Mouse (Mus musculus) myocyte (in vitro differentiated cells): ENCODE data around the gene Zfp449. TPM values are rescaled to one million over a fixed set of nuclear protein-coding genes. Genes with fewer than 3 reads are reported as not detected.

ENCODE experiments used
- H3K27me3 ChIP-seq: one replicate; pipeline ENCODE4 v1.6.1; 2011; ENCODE audit not compliant: control insufficient read depth, insufficient read depth, insufficient read length
- H3K36me3 ChIP-seq: one replicate; pipeline ENCODE4 v1.6.1; 2011; ENCODE audit not compliant: control insufficient read depth, insufficient read depth
- H3K4me2 ChIP-seq: one replicate; pipeline ENCODE4 v1.6.1; 2011; ENCODE audit warnings: low read depth, control low read depth
- H3K4me3 ChIP-seq: one replicate; pipeline ENCODE4 v1.5.1; 2011; ENCODE audit warnings: mild to moderate bottlenecking, control low read depth, moderate library complexity
- H3K79me2 ChIP-seq: one replicate; pipeline ENCODE4 v1.6.1; 2011; ENCODE audit not compliant: control insufficient read depth, insufficient read depth
- H3ac ChIP-seq: one replicate; pipeline ENCODE4 v1.6.1; 2011; ENCODE audit not compliant: control insufficient read depth, insufficient read length
- CEBPB ChIP-seq: IDR thresholded peaks from 2 replicates; pipeline ENCODE4 v1.6.1; 2011; ENCODE audit warnings: mild to moderate bottlenecking, moderate library complexity; ENCODE audit not compliant: poor library complexity, insufficient read depth, severe bottlenecking
- E2F4 ChIP-seq: IDR thresholded peaks from one replicate; pipeline ENCODE4 v1.6.1; 2011; ENCODE audit warnings: mild to moderate bottlenecking, control low read depth, moderate library complexity; ENCODE audit not compliant: insufficient read depth
- MAX ChIP-seq: IDR thresholded peaks from one replicate; pipeline ENCODE4 v1.6.1; 2011; ENCODE audit warnings: low read depth, mild to moderate bottlenecking, control low read depth
- MYOD1 ChIP-seq, 3 experiments: IDR thresholded peaks; one replicate each; pipeline ENCODE4 v1.6.1; 2011; ENCODE audit warnings: control low read depth in 2 of 3, low read depth in 2 of 3, mild to moderate bottlenecking in 2 of 3, moderate library complexity in 1 of 3; ENCODE audit not compliant: insufficient read length in 2 of 3, control insufficient read depth in 1 of 3
- MYOG ChIP-seq, 3 experiments: IDR thresholded peaks; one replicate each; pipeline ENCODE4 v1.6.1; 2011; ENCODE audit warnings: control low read depth in 2 of 3, low read depth in 2 of 3, mild to moderate bottlenecking in 2 of 3; ENCODE audit not compliant: insufficient read length in 2 of 3, control insufficient read depth in 1 of 3, insufficient read depth in 1 of 3
- POLR2A ChIP-seq: IDR thresholded peaks from one replicate; pipeline ENCODE4 v1.6.1; 2011; ENCODE audit warnings: low read depth, mild to moderate bottlenecking, control low read depth, moderate library complexity; ENCODE audit not compliant: insufficient read length
- POLR2AphosphoS2 ChIP-seq: IDR thresholded peaks from one replicate; pipeline ENCODE4 v1.6.1; 2011; ENCODE audit warnings: low read depth, control low read depth; ENCODE audit not compliant: insufficient read length
- REST ChIP-seq: IDR thresholded peaks from one replicate; pipeline ENCODE4 v1.6.1; 2011; ENCODE audit warnings: mild to moderate bottlenecking, control low read depth, moderate library complexity; ENCODE audit not compliant: insufficient read depth, insufficient read length
- SRF ChIP-seq: IDR thresholded peaks from one replicate; pipeline ENCODE4 v1.6.1; 2011; ENCODE audit warnings: low read depth; ENCODE audit not compliant: control insufficient read depth, insufficient read length
- TCF12 ChIP-seq: IDR thresholded peaks from one replicate; pipeline ENCODE4 v1.6.1; 2011; ENCODE audit warnings: mild to moderate bottlenecking, control low read depth; ENCODE audit not compliant: poor library complexity, insufficient read depth, severe bottlenecking
- TCF3 ChIP-seq: IDR thresholded peaks from one replicate; pipeline ENCODE4 v1.6.1; 2011; ENCODE audit warnings: low read depth, control low read depth; ENCODE audit not compliant: insufficient read length
- USF1 ChIP-seq: IDR thresholded peaks from one replicate; pipeline ENCODE4 v1.6.1; 2011; ENCODE audit warnings: low read depth, mild to moderate bottlenecking, control low read depth, moderate library complexity
- polyA plus RNA-seq: library from polyadenylated mRNA; unstranded; fragments of >200 nt; fragmentation: generic; extraction: Trizol; gene quantifications from one replicate; pipeline ENCODE4 v1.2.1, GENCODE M21; 2012; ENCODE audit warnings: missing spikeins

The Zfp449 gene
- polyA plus RNA-seq, 1 experiment, result 0.55 TPM

GRCm38 (mm10) chrX:56380852-56381251 is 34.7 kb downstream of the Zfp449 start:
- Histone ChIP-seq H3ac (no peak overlapping the region), H3K27me3 (peaks cover 3% of the 10 kb centered on the region), H3K4me3 (no peak overlapping the region), H3K36me3 (no peaks in the 10 kb centered on the region), H3K79me2 (no peaks in the 10 kb centered on the region), H3K4me2 (no peak overlapping the region)
- TF ChIP-seq SRF (no peak), USF1 (no peak), REST (no peak)

- Histone ChIP-seq H3K27me3 (peaks cover 3% of the 10 kb centered on the region), H3K4me2 (no peak overlapping the region), H3K36me3 (no peaks in the 10 kb centered on the region), H3ac (no peak overlapping the region), H3K79me2 (no peaks in the 10 kb centered on the region), H3K4me3 (no peak overlapping the region)
- TF ChIP-seq USF1 (no peak), CEBPB (no peak), MYOG (IDR thresholded peaks at IDR 0.05; ENCODE audit: control insufficient read depth in 1 of 3, insufficient read depth in 1 of 3, insufficient read length in 2 of 3, low read depth in 2 of 3) (no peak), SRF (no peak), TCF12 (no peak), MYOD1 (IDR thresholded peaks at IDR 0.05; ENCODE audit: control insufficient read depth in 1 of 3, insufficient read length in 2 of 3, low read depth in 2 of 3) (no peak), POLR2A (no peak), TCF3 (no peak), REST (no peak), POLR2AphosphoS2 (no peak), E2F4 (no peak), MAX (no peak)
Measured at GRCm38 (mm10) chrX:56384142-56384541, 37.9 kb downstream of the Zfp449 start.

- Histone ChIP-seq H3K36me3 (no peaks in the 10 kb centered on the region), H3ac (no peak overlapping the region), H3K27me3 (no peaks in the 10 kb centered on the region), H3K4me2 (no peak overlapping the region), H3K79me2 (no peaks in the 10 kb centered on the region), H3K4me3 (no peak overlapping the region)
- TF ChIP-seq MAX (no peak), TCF3 (no peak)
Measured at GRCm38 (mm10) chrX:56404646-56405045, 58.4 kb downstream of the Zfp449 start.

GRCm38 (mm10) chrX:56405482-56405881 is 59.3 kb downstream of the Zfp449 start:
- TF ChIP-seq REST, result no peak
- no peak for TF ChIP-seq TCF12
- TF ChIP-seq USF1, result no peak
- no peak for TF ChIP-seq POLR2AphosphoS2
- no peak for TF ChIP-seq MYOD1 (IDR thresholded peaks at IDR 0.05; ENCODE audit: control insufficient read depth in 1 of 3, insufficient read length in 2 of 3, low read depth in 2 of 3)
- no peak for TF ChIP-seq MAX
- TF ChIP-seq POLR2A, result no peak
- no peak for TF ChIP-seq SRF
- no peak for TF ChIP-seq CEBPB
- no peak for TF ChIP-seq MYOG (IDR thresholded peaks at IDR 0.05; ENCODE audit: control insufficient read depth in 1 of 3, insufficient read depth in 1 of 3, insufficient read length in 2 of 3, low read depth in 2 of 3)
- no peak for TF ChIP-seq TCF3
- TF ChIP-seq E2F4, result no peak
- no peaks in the 10 kb centered on the region for H3K27me3 ChIP-seq
- H3K79me2 ChIP-seq, result no peaks in the 10 kb centered on the region
- no peak overlapping the region for H3K4me3 ChIP-seq
- no peak overlapping the region for H3K4me2 ChIP-seq
- no peak overlapping the region for H3ac ChIP-seq
- no peaks in the 10 kb centered on the region for H3K36me3 ChIP-seq

- H3K79me2 ChIP-seq, result no peaks in the 10 kb centered on the region
- no peaks in the 10 kb centered on the region for H3K36me3 ChIP-seq
- no peak overlapping the region for H3K4me3 ChIP-seq
- no peak overlapping the region for H3K4me2 ChIP-seq
- TF ChIP-seq MAX (no peak), REST (no peak), SRF (no peak), USF1 (no peak), POLR2A (no peak), MYOG (IDR thresholded peaks at IDR 0.05; ENCODE audit: control insufficient read depth in 1 of 3, insufficient read depth in 1 of 3, insufficient read length in 2 of 3, low read depth in 2 of 3) (no peak), E2F4 (no peak)
- H3K27me3 ChIP-seq, result no peaks in the 10 kb centered on the region
- no peak overlapping the region for H3ac ChIP-seq
Measured at GRCm38 (mm10) chrX:56406128-56406527, 59.9 kb downstream of the Zfp449 start.

Other genes with a start within 250 kb of the Zfp449 start
- 19.6 TPM for gene 3830403N18Rik, start 209.8 kb upstream of the Zfp449 start, polyA plus RNA-seq
- gene Gm773, start 133.5 kb upstream of the Zfp449 start, polyA plus RNA-seq, result 31.5 TPM
- gene Smim10l2a, start 28.2 kb downstream of the Zfp449 start, polyA plus RNA-seq, result 0.01 TPM
- 0.26 TPM for gene Gm2174, start 101.6 kb downstream of the Zfp449 start, polyA plus RNA-seq
- 2.6 TPM for gene Ints6l, start 108.5 kb downstream of the Zfp449 start, polyA plus RNA-seq
- not detected for gene Gm10477, start 178.3 kb downstream of the Zfp449 start, polyA plus RNA-seq
- gene Gm648, start 203.2 kb downstream of the Zfp449 start, polyA plus RNA-seq, result 0.05 TPM